Mouse (Mus musculus): ENCODE measurements at regions not wholly inside any gene's neighbourhood (a gene's known extent, or its start where the extent isn't known, plus 50 kb on each side); places are given as distances from the start of the nearest gene placed in this dataset.

GRCm38 (mm10) chr4:31838592-31838991 lies 125.3 kb upstream of the Map3k7 start:
- no peak for TF ChIP-seq CTCF (IDR thresholded peaks at IDR 0.05; ENCODE audit: low read depth, low read length)
- no peak for TF ChIP-seq GATA1 (IDR thresholded peaks at IDR 0.05; ENCODE audit: borderline replicate concordance, low read length)
- no peak for TF ChIP-seq POLR2AphosphoS5 (IDR thresholded peaks at IDR 0.05; ENCODE audit: insufficient replicate concordance, low read depth, low read length)
- no peak for TF ChIP-seq TAL1 (conservative IDR thresholded peaks at IDR 0.05; ENCODE audit: low read depth, low read length)
- no peak for TF ChIP-seq GATA2 (IDR thresholded peaks at IDR 0.05; ENCODE audit: borderline replicate concordance, low read depth, low read length)
